Mouse (Mus musculus) lung, adult 2 months (tissue): ENCODE data around the gene Uqcrc1.

Experiments
- CTCF ChIP-seq: fragments of 200-500 bp; IDR thresholded peaks from 2 replicates; pipeline ENCODE4 v1.5.1; 2011; ENCODE audit warnings: mild to moderate bottlenecking, low read length, control low read depth; ENCODE audit not compliant: insufficient read depth
- POLR2A ChIP-seq: fragments of 200-500 bp; IDR thresholded peaks from 2 replicates; pipeline ENCODE4 v1.6.1; 2011; ENCODE audit warnings: low read depth, mild to moderate bottlenecking, control low read depth, low read length, borderline replicate concordance; ENCODE audit errors: extremely low read depth

- TF ChIP-seq CTCF (no peak), POLR2A (no peak)
Measured at GRCm38 (mm10) chr9:108987704-108988350, 51.4 kb downstream of the Uqcrc1 start.
